Mouse (Mus musculus) intestine, postnatal 0 days (tissue): ENCODE data around the gene Hivep3. TPM values are rescaled to one million over a fixed set of nuclear protein-coding genes. Genes with fewer than 3 reads are reported as not detected.
A peak's percentile ranks its signal among the peaks of the same experiment; 100 is the strongest.

Experiments
- ATAC-seq: fragments of 200-750 bp; cut with Nextera tagmentation; 2 replicates; pipeline ENCODE4 v1.8.0; 2017; ENCODE audit warnings: mild to moderate bottlenecking, moderate TSS enrichment, moderate library complexity
- H3K27ac ChIP-seq: fragments of 300-500 bp; sonication (generic); 2 replicates; pipeline ENCODE4 v1.5.1; 2014; ENCODE audit warnings: mild to moderate bottlenecking, low read depth, low read length, moderate library complexity
- H3K27me3 ChIP-seq: fragments of 300-500 bp; sonication (generic); replicated peaks from 2 replicates; pipeline ENCODE4 v1.6.1; 2014; ENCODE audit warnings: low read length, mixed read lengths; ENCODE audit not compliant: control insufficient read depth, insufficient read depth
- H3K36me3 ChIP-seq: fragments of 300-500 bp; sonication (generic); 2 replicates; pipeline ENCODE4 v1.6.1; 2014; ENCODE audit warnings: mild to moderate bottlenecking, moderate library complexity; ENCODE audit not compliant: control insufficient read depth, insufficient read depth
- H3K4me1 ChIP-seq: fragments of 300-500 bp; sonication (generic); replicated peaks from 2 replicates; pipeline ENCODE4 v1.6.1; 2014; ENCODE audit warnings: antibody characterized with exemption, low read length, mixed read lengths; ENCODE audit not compliant: control insufficient read depth, insufficient read depth
- H3K4me2 ChIP-seq: fragments of 300-500 bp; sonication (generic); replicated peaks from 2 replicates; pipeline ENCODE4 v1.6.1; 2014; ENCODE audit warnings: low read depth, mild to moderate bottlenecking, moderate library complexity
- H3K4me3 ChIP-seq: fragments of 300-500 bp; sonication (generic); 2 replicates; pipeline ENCODE4 v1.5.1; 2014; ENCODE audit warnings: low read depth, low read length
- H3K9ac ChIP-seq: fragments of 300-500 bp; sonication (generic); 2 replicates; pipeline ENCODE4 v1.6.1; 2014; ENCODE audit warnings: mild to moderate bottlenecking, low read depth, low read length
- H3K9me3 ChIP-seq: fragments of 300-500 bp; sonication (generic); 2 replicates; pipeline ENCODE4 v1.6.1; 2016; ENCODE audit warnings: mixed run types; ENCODE audit not compliant: control insufficient read depth
- CTCF ChIP-seq: sonication (generic); IDR thresholded peaks from 2 replicates; pipeline ENCODE4 v1.5.1; 2016; ENCODE audit warnings: low read depth, mild to moderate bottlenecking, control low read depth, antibody characterized with exemption, moderate library complexity
- WGBS: fragments of 180-500 bp; shearing (Covaris S2); extraction: QIAGEN DNeasy Blood & Tissue Kit; methylation state at CpG from one replicate; pipeline ENCODE4 v1.1.7; 2014; 5-methylcytosine and 5-hydroxymethylcytosine counted together
- polyA plus RNA-seq: library from polyadenylated mRNA; unstranded; fragments of >200 nt; fragmentation: Nextera tagmentation; extraction: Ambion mirVana; gene quantifications from 2 replicates; pipeline ENCODE4 v1.2.1, GENCODE M21; 2015

Gene Hivep3
- polyA plus RNA-seq, 1 experiment from 2014 or later = 4.1 TPM

DNA sequence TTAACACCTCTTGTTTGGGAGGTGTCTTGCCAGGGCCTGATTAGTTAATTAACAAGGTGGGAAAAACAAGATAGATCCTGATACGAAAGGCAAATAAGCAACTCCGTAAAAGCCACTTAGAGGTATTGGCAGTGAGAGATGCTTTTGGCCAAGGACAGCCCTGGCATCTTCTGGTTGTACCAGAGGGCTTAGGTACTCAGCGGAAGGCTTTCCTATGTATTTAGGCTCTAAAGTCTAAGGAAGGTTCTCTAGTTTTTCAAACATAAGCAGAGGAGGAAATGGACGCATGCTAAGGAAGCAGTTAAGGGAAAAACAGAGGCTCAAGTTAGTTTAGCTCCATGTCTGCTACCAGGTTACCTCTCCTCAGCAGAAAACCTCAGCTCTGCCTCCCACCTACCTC is 768 bp downstream of the Hivep3 start:
- WGBS = 25% methylated on average over 4 of the region's 4 CpGs
- peak overlapping the region; percentile 99 for H3K4me2 ChIP-seq

DNA sequence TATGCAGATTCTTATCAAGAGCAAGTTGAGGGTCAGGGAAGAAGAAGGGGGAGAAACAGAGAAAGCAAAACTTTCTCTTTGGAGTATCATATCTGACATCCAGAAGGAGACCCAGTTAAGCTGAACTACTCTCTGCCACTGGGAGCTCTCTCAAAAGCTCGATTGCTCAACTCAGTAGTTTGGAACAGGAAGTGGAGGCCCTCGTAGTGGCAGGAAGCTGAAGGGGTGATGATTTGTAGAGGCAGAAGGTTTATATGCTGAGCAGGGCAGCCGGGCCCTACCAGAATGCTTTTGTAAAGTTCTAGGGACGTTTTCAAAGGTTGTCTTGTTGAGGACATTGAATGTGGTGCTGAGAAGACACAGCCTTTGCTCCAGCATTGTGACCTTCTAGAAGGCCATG is 5.1 kb downstream of the Hivep3 start:
- Histone ChIP-seq H3K9ac (no peak overlapping the region), H3K4me2 (no peak overlapping the region), H3K27me3 (peaks cover 5% of the 10 kb centered on the region; the same call in 1 of the 2 replicates), H3K9me3 (no peaks in the 10 kb centered on the region), H3K4me3 (no peak overlapping the region), H3K4me1 (no peaks in the 10 kb centered on the region), H3K36me3 (no peaks in the 10 kb centered on the region), H3K27ac (no peak overlapping the region)
- 34% methylated on average over 4 of the region's 4 CpGs for WGBS
- no peak for TF ChIP-seq CTCF
- no peak for ATAC-seq

More for the DNA sequence above, 768 bp downstream of the Hivep3 start:
- no peaks in the 10 kb centered on the region for H3K9me3 ChIP-seq
- H3K36me3 ChIP-seq = no peaks in the 10 kb centered on the region
- TF ChIP-seq CTCF = no peak
- H3K4me1 ChIP-seq = no peaks in the 10 kb centered on the region
- peak overlapping the region; percentile 32 for H3K9ac ChIP-seq
- H3K27ac ChIP-seq = no peak overlapping the region
- H3K27me3 ChIP-seq = peaks cover 5% of the 10 kb centered on the region; the same call in 1 of the 2 replicates
- no peak for ATAC-seq
- peak overlapping the region; percentile 69 for H3K4me3 ChIP-seq

DNA sequence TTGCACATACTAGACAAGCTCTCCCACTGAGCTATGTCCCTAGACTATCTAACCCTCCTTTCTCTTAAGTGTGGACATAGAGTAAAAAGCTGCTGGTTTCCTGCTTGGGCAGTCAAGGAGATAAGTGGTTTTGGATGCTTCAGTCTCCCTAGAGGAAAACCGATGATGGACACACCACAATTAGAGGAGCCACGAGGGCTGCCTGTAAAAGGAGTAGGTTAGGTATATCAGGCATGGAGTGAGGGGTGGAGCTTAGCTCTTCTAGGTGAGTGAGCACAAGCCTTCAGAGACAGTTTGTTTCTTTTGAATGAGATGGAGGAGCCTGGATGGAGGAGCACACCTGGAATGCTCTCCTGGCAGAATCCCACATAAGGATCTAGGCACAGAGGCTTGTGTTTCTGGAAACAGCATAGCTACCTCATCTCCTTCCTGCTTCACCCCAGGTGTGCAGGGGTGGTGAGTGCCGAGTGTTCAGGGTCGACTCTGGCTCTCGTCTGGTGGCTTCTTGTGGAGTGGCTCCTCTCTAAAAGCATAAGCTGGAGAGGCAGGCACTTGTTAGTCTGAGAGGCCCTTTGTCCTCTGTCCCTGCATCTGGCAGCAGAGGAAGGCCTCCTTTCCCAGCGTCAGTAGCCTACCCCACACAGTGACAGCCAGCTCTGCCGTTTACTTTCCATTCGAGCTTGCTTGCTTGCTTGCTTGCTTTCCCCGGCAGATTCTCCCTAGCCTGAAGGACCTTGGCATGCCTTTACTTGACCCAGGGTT is 5.9 kb downstream of the Hivep3 start:
- no peak overlapping the region for H3K9ac ChIP-seq
- peaks cover 3% of the 10 kb centered on the region; the same call in 1 of the 2 replicates for H3K27me3 ChIP-seq
- no peaks in the 10 kb centered on the region for H3K36me3 ChIP-seq
- H3K4me3 ChIP-seq = no peak overlapping the region
- no peaks in the 10 kb centered on the region for H3K4me1 ChIP-seq
- no peak overlapping the region for H3K27ac ChIP-seq
- no peak for ATAC-seq
- H3K9me3 ChIP-seq = no peaks in the 10 kb centered on the region
- no peak overlapping the region for H3K4me2 ChIP-seq
- WGBS = 45% methylated on average over 9 of the region's 9 CpGs
- no peak for TF ChIP-seq CTCF

DNA sequence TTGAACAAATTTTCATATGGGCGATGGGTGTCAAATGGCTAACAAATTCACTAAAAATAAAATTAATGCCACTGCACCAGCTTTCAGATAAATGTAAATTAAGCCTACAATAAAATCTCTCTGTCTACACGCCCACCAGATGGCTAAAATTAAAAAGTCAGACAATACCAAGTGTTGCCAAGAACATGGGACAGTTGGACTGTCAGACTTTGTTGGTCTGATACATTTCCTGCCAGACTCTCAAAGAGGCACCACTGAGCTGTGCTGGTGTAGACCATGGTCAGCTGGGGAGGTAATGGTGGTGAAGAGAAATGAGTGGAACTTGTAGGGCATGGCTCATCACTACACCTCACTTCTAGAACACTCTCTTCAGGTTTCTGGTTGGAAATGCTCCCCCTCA is 14.8 kb downstream of the Hivep3 start:
- ATAC-seq = no peak
- 86% methylated on average over 2 of the region's 2 CpGs for WGBS
- Histone ChIP-seq H3K27ac (no peak overlapping the region), H3K9ac (no peak overlapping the region), H3K4me1 (no peaks in the 10 kb centered on the region), H3K36me3 (no peaks in the 10 kb centered on the region), H3K4me2 (no peak overlapping the region), H3K27me3 (no peaks in the 10 kb centered on the region; the same call in 1 of the 2 replicates), H3K4me3 (no peak overlapping the region), H3K9me3 (no peaks in the 10 kb centered on the region)
- TF ChIP-seq CTCF = no peak

DNA sequence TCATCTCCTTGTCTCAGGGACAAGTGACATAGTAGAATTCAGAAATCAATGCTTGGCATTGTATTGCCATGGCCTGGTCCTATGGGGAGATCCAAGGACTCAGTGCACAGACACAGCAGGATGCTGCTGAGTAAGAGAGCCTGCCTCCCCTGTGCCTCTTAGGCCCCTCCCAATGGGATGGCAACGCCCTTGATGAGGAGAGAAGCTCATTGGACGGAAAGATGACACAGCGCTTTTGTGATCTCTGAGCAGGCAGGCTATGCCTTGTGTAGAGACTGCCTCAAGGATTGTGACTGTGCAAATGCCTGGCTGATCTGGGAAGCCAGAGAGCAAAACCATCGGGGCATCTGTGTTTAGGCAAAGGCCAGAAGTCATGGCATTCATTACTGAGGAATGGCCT is 16.6 kb downstream of the Hivep3 start:
- 36% methylated on average over 4 of the region's 4 CpGs for WGBS
- no peak for ATAC-seq

DNA sequence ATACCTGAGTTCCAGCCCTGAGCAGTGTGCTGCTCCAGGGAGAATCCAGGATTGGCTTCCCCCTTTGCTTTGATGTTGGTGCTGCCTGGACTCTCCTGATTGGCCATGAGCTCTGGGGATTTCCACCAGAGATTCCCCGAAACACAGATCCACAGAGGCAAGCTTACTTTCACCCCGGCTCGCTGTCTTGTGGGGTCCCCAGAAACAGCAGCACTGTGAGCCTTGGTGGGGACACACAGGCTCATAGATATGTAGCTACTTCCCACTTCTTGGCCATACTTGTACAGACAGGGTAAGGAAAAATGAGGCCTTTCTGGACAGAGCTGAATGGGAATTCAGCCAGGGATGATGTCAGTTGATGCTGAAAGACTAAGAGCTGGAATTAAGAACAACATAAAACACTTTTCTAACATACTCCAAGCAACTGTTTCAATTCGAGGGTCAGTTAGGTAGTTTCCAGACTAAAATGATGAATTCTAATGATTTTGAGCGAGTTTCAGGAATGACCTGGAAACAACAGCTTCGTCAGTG is 17.2 kb downstream of the Hivep3 start:
- Histone ChIP-seq H3K27ac (no peak overlapping the region), H3K4me2 (no peak overlapping the region), H3K4me3 (no peak overlapping the region), H3K36me3 (no peaks in the 10 kb centered on the region), H3K4me1 (no peaks in the 10 kb centered on the region), H3K27me3 (no peaks in the 10 kb centered on the region; the same call in 1 of the 2 replicates), H3K9ac (no peak overlapping the region), H3K9me3 (no peaks in the 10 kb centered on the region)
- ATAC-seq = no peak
- no peak for TF ChIP-seq CTCF
- WGBS = 79% methylated on average over 6 of the region's 6 CpGs

More for the DNA sequence above, 16.6 kb downstream of the Hivep3 start:
- Histone ChIP-seq H3K4me1 (no peaks in the 10 kb centered on the region), H3K27ac (no peak overlapping the region), H3K27me3 (no peaks in the 10 kb centered on the region; the same call in 1 of the 2 replicates), H3K9ac (no peak overlapping the region), H3K36me3 (no peaks in the 10 kb centered on the region), H3K4me2 (no peak overlapping the region), H3K9me3 (no peaks in the 10 kb centered on the region), H3K4me3 (no peak overlapping the region)
- no peak for TF ChIP-seq CTCF
